Mouse (Mus musculus) neural tube, embryonic 11.5 days (tissue): ENCODE measurements around the gene Dnajb8. TPM values are rescaled to one million over a fixed set of nuclear protein-coding genes. Genes with fewer than 3 reads are reported as not detected.

ENCODE experiments used
- ATAC-seq: fragments of 200-750 bp; cut with Nextera tagmentation; 2 replicates; pipeline ENCODE4 v1.8.0; 2017; ENCODE audit warnings: moderate number of reproducible peaks, mild to moderate bottlenecking, moderate TSS enrichment, moderate library complexity; ENCODE audit not compliant: insufficient read depth, low FRiP score, low TSS enrichment
- DNase-seq: peaks from one replicate; pipeline ENCODE4 v3.0.0-alpha.2; 2015; ENCODE audit warnings: low spot score
- H3K27ac ChIP-seq: fragments of 300-500 bp; sonication (generic); 2 replicates; pipeline ENCODE4 v1.5.1; 2014; ENCODE audit warnings: low read depth, mild to moderate bottlenecking, low read length
- H3K27me3 ChIP-seq: fragments of 300-500 bp; sonication (generic); 2 replicates; pipeline ENCODE4 v1.6.1; 2014; ENCODE audit warnings: mild to moderate bottlenecking, low read length, mixed read lengths; ENCODE audit not compliant: control insufficient read depth, insufficient read depth
- H3K36me3 ChIP-seq: fragments of 300-500 bp; sonication (generic); 2 replicates; pipeline ENCODE4 v1.6.1; 2014; ENCODE audit warnings: mild to moderate bottlenecking, low read length, moderate library complexity, mixed read lengths; ENCODE audit not compliant: control insufficient read depth, insufficient read depth
- H3K4me1 ChIP-seq: fragments of 300-500 bp; sonication (generic); 2 replicates; pipeline ENCODE4 v1.6.1; 2014; ENCODE audit warnings: low read length, mixed read lengths; ENCODE audit not compliant: control insufficient read depth, insufficient read depth
- H3K4me2 ChIP-seq: fragments of 300-500 bp; sonication (generic); 2 replicates; pipeline ENCODE4 v1.6.1; 2014; ENCODE audit warnings: low read depth, mild to moderate bottlenecking, moderate library complexity
- H3K4me3 ChIP-seq: fragments of 300-500 bp; sonication (generic); 2 replicates; pipeline ENCODE4 v1.5.1; 2014; ENCODE audit warnings: low read depth, low read length
- H3K9ac ChIP-seq: fragments of 300-500 bp; sonication (generic); 2 replicates; pipeline ENCODE4 v1.6.1; 2014; ENCODE audit warnings: mild to moderate bottlenecking, low read length
- H3K9me3 ChIP-seq: fragments of 300-500 bp; sonication (generic); 2 replicates; pipeline ENCODE4 v1.6.1; 2016; ENCODE audit warnings: low read length; ENCODE audit not compliant: control insufficient read depth
- WGBS: fragments of 180-500 bp; shearing (Covaris S2); extraction: QIAGEN DNeasy Blood & Tissue Kit; methylation state at CpG from one replicate; pipeline ENCODE4 v1.1.7; 2014; 5-methylcytosine and 5-hydroxymethylcytosine counted together
- polyA plus RNA-seq: library from polyadenylated mRNA; unstranded; fragments of >200 nt; fragmentation: Nextera tagmentation; extraction: Ambion mirVana; gene quantifications from 2 replicates; pipeline ENCODE4 v1.2.1, GENCODE M21; 2014

Gene Dnajb8
- polyA plus RNA-seq, 1 experiment from 2014 or later, result not detected

DNA sequence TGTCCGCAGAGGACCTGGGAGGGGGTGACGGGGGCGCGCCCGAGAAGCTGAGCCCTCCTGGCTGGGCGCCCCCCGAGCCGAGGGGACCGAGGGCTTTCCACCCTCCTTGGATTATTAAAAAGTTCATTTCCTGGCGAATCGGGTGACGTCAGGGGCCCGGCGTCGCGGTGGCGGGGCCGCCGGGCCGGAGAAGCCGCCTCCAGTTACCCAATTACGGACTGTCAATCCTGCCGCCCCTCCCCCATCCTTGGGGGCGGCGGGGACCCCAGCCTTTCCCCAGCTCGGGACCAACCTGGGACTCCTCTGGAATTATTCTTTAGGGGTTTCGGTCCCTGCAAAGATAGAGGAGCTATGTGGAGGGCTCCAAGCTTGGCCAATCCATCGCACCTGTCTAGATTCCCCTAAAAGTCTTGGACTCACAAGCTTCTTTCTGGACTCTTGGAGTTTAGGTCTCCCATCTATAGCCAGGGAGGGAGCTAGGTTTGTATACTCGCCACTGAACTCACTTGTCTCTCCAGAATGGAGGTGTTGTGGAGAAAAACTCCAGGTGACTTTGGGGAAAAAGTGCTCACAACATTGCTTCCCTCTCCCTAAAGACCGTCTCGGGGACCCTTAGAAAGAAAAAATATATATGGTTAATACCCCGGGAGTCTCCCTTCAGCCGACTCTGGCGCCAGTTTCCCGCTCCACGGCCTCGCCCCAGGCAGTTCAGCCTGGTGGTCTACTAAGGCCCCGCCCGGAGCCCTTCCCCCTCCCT is 24.6 kb upstream of the Dnajb8 start:
- peaks cover 19% of the 10 kb centered on the region for H3K4me1 ChIP-seq
- H3K4me3 ChIP-seq, result peak overlapping the region; percentile 31
- no peak overlapping the region for H3K27ac ChIP-seq
- WGBS, result under 1% methylated on average over 39 of the region's 39 CpGs
- peaks cover 100% of the 10 kb centered on the region for H3K27me3 ChIP-seq
- H3K4me2 ChIP-seq, result peak overlapping the region; percentile 56
- DNase-seq, result peak; percentile 48
- H3K36me3 ChIP-seq, result no peaks in the 10 kb centered on the region
- H3K9me3 ChIP-seq, result no peaks in the 10 kb centered on the region
- ATAC-seq, result no peak
- H3K9ac ChIP-seq, result no peak overlapping the region

DNA sequence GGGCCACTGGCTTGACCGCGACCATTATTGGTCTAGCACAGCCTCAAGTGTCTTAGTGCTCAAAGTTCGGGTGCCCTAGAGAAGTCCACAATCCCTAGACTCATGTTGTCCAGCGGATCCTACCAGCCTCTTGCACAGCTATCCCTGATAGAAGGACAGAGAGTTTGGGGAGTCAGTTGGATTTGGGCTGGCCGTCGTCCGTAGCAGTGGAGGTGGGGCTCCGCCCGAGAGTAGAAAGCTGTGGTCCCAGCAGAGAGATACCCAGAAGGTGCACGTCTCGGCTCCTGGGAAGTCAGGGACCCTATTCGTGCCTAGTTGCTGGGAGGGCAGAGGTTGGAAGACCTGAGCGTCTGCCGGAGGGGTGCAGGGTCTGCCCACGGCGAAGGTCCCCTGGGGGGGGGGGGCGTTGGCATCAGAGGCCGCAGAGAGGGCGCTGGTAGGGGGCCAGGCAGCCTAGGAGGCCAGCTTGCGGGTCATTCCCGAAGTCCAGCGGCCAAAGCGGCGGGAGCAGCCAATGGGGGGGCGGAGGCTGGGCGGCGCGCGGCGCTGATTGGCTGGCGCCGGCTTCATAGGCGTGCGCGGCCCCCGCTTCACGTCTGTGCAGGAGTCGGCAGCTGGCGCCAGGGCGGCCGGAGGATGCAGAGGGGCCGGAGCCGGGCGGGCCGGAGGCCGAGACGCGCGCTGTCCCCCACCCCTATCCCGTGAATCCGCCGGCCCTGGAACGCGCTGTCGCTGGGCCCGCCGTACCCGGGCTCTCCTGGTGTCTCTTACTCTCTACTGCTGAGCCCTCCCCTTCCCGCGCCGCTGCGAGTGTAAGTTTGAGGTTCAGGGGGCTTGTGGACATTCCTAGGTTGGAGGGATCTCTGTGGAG is 23.8 kb upstream of the Dnajb8 start:
- no peaks in the 10 kb centered on the region for H3K36me3 ChIP-seq
- WGBS, result under 1% methylated on average over 61 of the region's 62 CpGs
- peaks cover 99% of the 10 kb centered on the region for H3K27me3 ChIP-seq
- ATAC-seq (peak; percentile 54; the same call in 1 of the 2 replicates), DNase-seq (peak; percentile 83)
- H3K9ac ChIP-seq, result no peak overlapping the region
- peak overlapping the region; percentile 28 for H3K4me3 ChIP-seq
- no peak overlapping the region for H3K27ac ChIP-seq
- no peaks in the 10 kb centered on the region for H3K9me3 ChIP-seq
- H3K4me2 ChIP-seq, result peak overlapping the region; percentile 56
- peaks cover 19% of the 10 kb centered on the region for H3K4me1 ChIP-seq

DNA sequence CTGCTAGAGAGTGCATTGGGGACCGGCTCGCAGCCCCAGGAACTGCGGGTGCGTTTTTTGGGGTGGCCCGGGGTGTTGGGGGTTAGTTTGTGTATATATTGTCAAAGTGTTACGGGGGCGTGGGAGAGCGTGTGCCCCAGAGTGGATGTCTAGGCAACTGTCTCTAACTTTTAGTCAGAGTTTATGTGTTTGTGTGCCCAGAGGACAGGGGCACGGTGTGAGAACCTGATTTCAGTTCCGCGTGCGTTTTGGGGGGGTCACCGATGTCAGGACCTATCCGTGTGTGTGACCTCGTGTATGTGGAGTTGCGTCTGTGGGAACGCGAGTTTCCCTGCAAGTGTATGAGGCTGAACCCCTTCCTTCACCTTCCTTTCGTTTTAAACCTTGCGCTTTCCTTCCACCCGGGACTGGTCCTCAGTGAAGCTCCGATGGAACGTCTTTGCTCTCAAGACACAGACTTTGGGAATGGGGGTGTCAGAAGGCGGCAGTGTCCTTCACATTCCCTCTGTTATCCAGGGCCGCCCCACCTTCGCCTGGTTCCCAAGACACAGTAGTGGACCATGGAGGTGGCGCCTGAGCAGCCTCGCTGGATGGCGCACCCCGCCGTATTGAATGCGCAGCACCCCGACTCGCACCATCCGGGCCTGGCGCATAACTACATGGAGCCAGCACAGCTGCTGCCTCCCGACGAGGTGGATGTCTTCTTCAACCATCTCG is 22.9 kb upstream of the Dnajb8 start:
- ATAC-seq, result no peak
- Histone ChIP-seq H3K9ac (no peak overlapping the region), H3K27me3 (peaks cover 99% of the 10 kb centered on the region), H3K36me3 (no peaks in the 10 kb centered on the region), H3K9me3 (no peaks in the 10 kb centered on the region), H3K4me3 (peak overlapping the region; percentile 28), H3K27ac (no peak overlapping the region), H3K4me2 (peak overlapping the region; percentile 56), H3K4me1 (peaks cover 14% of the 10 kb centered on the region)
- peak; percentile 32 for DNase-seq
- WGBS, result under 1% methylated on average over 39 of the region's 39 CpGs

DNA sequence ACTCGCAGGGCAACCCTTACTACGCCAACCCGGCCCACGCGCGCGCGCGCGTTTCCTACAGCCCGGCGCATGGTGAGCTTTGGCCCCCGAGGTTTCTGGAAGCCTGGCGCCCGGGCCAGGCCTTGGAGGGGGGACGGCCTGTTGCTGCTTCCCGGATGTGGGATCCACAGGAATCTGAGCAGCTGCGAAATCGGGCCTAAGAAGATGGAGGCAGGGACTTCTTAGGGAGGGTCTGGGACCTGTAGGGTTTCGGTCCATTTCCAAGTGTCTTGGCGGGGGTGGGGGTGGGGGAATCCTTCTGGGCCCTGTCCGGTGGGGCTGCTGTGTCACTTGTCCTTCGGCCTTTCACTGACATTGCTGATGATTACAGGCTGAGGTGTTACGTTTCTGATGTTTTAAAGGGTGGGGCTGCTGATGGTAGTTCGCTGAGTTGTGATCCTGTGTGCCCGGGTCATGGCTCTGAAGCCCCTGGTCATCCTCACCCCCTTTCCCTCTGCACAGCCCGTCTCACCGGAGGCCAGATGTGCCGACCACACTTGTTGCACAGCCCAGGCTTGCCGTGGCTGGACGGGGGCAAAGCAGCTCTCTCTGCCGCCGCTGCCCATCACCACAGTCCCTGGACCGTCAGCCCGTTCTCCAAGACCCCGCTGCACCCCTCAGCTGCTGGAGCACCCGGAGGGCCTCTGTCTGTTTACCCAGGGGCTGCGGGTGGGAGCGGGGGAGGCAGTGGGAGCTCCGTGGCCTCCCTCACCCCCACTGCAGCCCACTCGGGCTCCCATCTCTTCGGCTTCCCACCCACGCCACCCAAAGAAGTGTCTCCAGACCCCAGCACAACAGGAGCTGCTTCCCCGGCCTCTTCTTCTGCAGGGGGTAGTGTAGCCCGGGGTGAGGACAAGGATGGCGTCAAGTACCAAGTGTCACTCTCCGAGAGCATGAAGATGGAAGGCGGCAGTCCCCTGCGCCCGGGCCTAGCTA is 22.1 kb upstream of the Dnajb8 start:
- 3% methylated on average over 50 of the region's 50 CpGs for WGBS
- Histone ChIP-seq H3K27me3 (peaks cover 99% of the 10 kb centered on the region), H3K27ac (no peak overlapping the region), H3K9me3 (no peaks in the 10 kb centered on the region), H3K36me3 (no peaks in the 10 kb centered on the region), H3K4me2 (peak overlapping the region; percentile 56), H3K4me3 (peak overlapping the region; percentile 15; the same call in 1 of the 2 replicates), H3K4me1 (peaks cover 14% of the 10 kb centered on the region), H3K9ac (no peak overlapping the region)
- ATAC-seq (no peak), DNase-seq (peak; percentile 25)

DNA sequence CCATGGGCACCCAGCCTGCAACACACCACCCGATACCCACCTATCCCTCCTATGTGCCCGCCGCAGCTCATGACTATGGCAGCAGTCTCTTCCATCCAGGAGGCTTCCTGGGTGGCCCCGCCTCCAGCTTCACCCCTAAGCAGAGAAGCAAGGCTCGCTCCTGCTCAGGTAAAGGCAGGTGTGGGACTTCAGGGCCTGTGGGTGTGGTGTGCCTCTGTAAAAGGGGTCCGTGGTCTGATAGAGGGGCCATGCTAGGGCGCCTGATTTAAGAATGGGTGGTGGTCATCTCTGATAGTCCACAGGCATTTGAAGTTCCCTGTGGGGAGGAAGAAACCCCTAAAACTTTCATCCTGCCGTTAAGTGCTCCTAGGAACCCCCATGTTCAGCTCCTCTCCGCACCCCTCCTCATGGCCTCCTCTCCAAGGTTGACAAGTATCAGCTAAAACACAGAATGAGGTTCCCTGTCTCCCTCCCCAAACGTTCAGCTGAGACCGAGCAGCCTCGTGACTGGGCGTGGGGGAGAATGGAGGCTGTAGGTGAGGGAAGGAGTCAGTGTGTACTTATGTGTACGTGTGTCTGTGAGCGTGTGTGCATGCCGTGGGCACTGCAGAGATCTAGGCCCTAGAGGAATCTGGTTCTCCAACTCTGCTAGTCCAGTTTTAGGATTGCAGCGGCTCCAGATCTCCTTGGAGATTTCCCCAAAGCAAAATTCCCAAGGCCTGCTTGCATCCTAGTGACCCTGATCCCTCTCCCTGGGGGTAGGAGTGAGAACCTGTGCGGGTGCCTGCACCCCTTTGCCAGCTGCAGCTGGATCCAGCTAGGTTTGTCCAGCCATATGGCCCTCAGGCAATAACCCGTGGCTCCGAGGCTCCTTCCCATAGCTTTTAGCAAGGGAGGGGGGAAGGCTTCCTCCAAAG is 21.1 kb upstream of the Dnajb8 start:
- 4% methylated on average over 20 of the region's 20 CpGs for WGBS
- H3K36me3 ChIP-seq, result no peaks in the 10 kb centered on the region
- H3K4me2 ChIP-seq, result 0 out of 2 replicates have a peak overlapping the region, but pooled peaks have one; percentile 3
- peaks cover 97% of the 10 kb centered on the region for H3K27me3 ChIP-seq
- ATAC-seq, result no peak
- H3K27ac ChIP-seq, result no peak overlapping the region
- no peaks in the 10 kb centered on the region for H3K9me3 ChIP-seq
- H3K9ac ChIP-seq, result no peak overlapping the region
- H3K4me1 ChIP-seq, result peaks cover 14% of the 10 kb centered on the region
- peak overlapping the region; percentile 12; the same call in 1 of the 2 replicates for H3K4me3 ChIP-seq
- peak; percentile 24 for DNase-seq

DNA sequence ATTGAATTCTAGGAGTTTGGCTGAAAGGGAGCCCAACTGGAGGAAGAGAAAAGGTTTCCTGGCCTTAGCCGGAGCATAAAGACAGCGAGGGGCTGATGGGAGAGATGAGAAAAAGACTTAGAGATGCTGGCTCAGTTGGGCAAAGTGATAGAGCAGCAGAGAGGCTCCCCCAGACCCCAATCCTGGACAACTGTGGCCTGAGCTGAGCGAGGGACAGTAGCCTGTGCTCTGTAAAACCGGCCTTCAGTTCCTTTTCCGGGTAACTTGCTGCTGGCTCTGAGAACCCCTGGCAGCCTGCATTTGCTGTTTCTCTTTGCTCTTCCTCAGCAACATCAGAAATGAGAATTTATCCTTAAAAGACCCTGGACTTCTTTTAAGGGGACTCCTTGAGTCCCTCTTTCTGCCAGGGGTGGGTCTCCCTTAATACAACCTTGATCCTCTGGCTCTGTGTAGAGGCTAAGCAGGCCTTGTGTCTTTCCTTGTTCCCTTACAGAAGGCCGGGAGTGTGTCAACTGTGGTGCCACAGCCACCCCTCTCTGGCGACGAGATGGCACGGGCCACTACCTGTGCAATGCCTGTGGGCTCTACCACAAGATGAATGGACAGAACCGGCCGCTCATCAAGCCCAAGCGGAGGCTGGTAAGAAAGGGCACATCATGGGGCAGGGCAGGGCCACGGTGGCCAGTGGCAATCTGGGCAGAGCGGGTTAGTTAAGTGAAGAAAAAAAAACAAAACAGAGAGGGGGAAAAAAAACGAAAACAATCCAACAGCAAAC is 20.0 kb upstream of the Dnajb8 start:
- ATAC-seq, result no peak
- Histone ChIP-seq H3K4me3 (no peak overlapping the region), H3K27me3 (peaks cover 97% of the 10 kb centered on the region), H3K27ac (no peak overlapping the region), H3K4me2 (no peak overlapping the region), H3K9ac (no peak overlapping the region), H3K36me3 (no peaks in the 10 kb centered on the region), H3K4me1 (peaks cover 12% of the 10 kb centered on the region), H3K9me3 (no peaks in the 10 kb centered on the region)
- 3% methylated on average over 15 of the region's 15 CpGs for WGBS
- peak; percentile 29 for DNase-seq
